Mouse (Mus musculus) CH12.LX (cell line): ENCODE data around the gene Inpp5d. TPM values are rescaled to one million over a fixed set of nuclear protein-coding genes. Genes with fewer than 3 reads are reported as not detected.

Experiments used
- DNase-seq: peaks from one replicate; pipeline ENCODE4 v3.0.0-alpha.2; 2013; ENCODE audit errors: extremely low read depth
- H3K27ac ChIP-seq: 2 replicates; pipeline ENCODE4 v1.5.1; 2012; ENCODE audit warnings: low read depth, mild to moderate bottlenecking, control low read depth, moderate library complexity; ENCODE audit not compliant: insufficient read depth
- H3K27me3 ChIP-seq: replicated peaks from 2 replicates; pipeline ENCODE3; 2012; ENCODE audit warnings: inconsistent platforms
- H3K36me3 ChIP-seq, 2 experiments: replicated peaks in 1 of 2; 2 replicates each; pipeline versions ENCODE3 to v1.6.1; 2012; ENCODE audit warnings: inconsistent platforms in 1 of 2, low read length in 1 of 2, mild to moderate bottlenecking in 1 of 2, mixed read lengths in 1 of 2, moderate library complexity in 1 of 2; ENCODE audit not compliant: control insufficient read depth in 1 of 2, insufficient read depth in 1 of 2
- H3K4me1 ChIP-seq, 2 experiments: 2 replicates each; pipeline ENCODE4 v1.6.1; 2012; ENCODE audit warnings: inconsistent platforms in 1 of 2, moderate library complexity in 1 of 2; ENCODE audit not compliant: insufficient read depth in 2 of 2, control insufficient read depth in 1 of 2
- H3K4me2 ChIP-seq: 2 replicates; pipeline ENCODE4 v1.6.1; 2012; ENCODE audit warnings: low read depth, mild to moderate bottlenecking, control low read depth; ENCODE audit not compliant: poor library complexity, insufficient read depth, severe bottlenecking
- H3K4me3 ChIP-seq, 3 experiments: fragments of 150-350 bp in 1 of 3; sonication (generic) in 1 of 3; replicated peaks in 1 of 3; 2 replicates each; pipeline versions ENCODE3 to v1.5.1; 2011 to 2012; ENCODE audit warnings: low read depth in 2 of 3, low read length in 2 of 3, mild to moderate bottlenecking in 2 of 3, moderate library complexity in 2 of 3, control low read depth in 1 of 3, improper control_type of control experiment in 1 of 3, inconsistent platforms in 1 of 3, mixed read lengths in 1 of 3; ENCODE audit not compliant: poor library complexity in 1 of 3
- H3K79me2 ChIP-seq: replicated peaks from 2 replicates; pipeline ENCODE4 v1.6.1; 2012; ENCODE audit warnings: mild to moderate bottlenecking, moderate library complexity; ENCODE audit not compliant: control insufficient read depth, poor library complexity, insufficient read depth, severe bottlenecking; ENCODE audit errors: extremely low read depth
- H3K9ac ChIP-seq: 2 replicates; pipeline ENCODE4 v1.6.1; 2012; ENCODE audit warnings: low read depth, mild to moderate bottlenecking, control low read depth, moderate library complexity; ENCODE audit not compliant: insufficient read depth
- H3K9me3 ChIP-seq: replicated peaks from 2 replicates; pipeline ENCODE3; 2012; ENCODE audit warnings: low read length, inconsistent platforms, mixed read lengths
- BHLHE40 ChIP-seq: IDR thresholded peaks from 2 replicates; pipeline ENCODE4 v1.6.1; 2011; ENCODE audit warnings: mild to moderate bottlenecking, low read depth, low read length, improper control_type of control experiment
- CHD1 ChIP-seq: IDR thresholded peaks from 2 replicates; pipeline ENCODE4 v1.6.1; 2012; ENCODE audit warnings: low read depth, low read length, improper control_type of control experiment, inconsistent platforms
- CTCF ChIP-seq, 2 experiments: IDR thresholded peaks in 1 of 2; conservative IDR thresholded peaks in 1 of 2; 2 replicates each; pipeline ENCODE4 v1.5.1; 2011 to 2012; ENCODE audit warnings: low read depth in 2 of 2, low read length in 2 of 2, improper control_type of control experiment in 1 of 2, inconsistent platforms in 1 of 2, mild to moderate bottlenecking in 1 of 2, moderate library complexity in 1 of 2
- ELF1 ChIP-seq: IDR thresholded peaks from 2 replicates; pipeline ENCODE4 v1.6.1; 2014; ENCODE audit warnings: low read depth, mild to moderate bottlenecking, inconsistent platforms, low read length, improper control_type of control experiment
- EP300 ChIP-seq: IDR thresholded peaks from 2 replicates; pipeline ENCODE4 v1.6.1; 2011; ENCODE audit warnings: low read length, improper control_type of control experiment
- GABPA ChIP-seq: IDR thresholded peaks from 2 replicates; pipeline ENCODE4 v1.6.1; 2012; ENCODE audit warnings: low read depth, low read length, improper control_type of control experiment, inconsistent platforms; ENCODE audit not compliant: insufficient replicate concordance
- HCFC1 ChIP-seq: IDR thresholded peaks from 2 replicates; pipeline ENCODE4 v1.6.1; 2012; ENCODE audit warnings: low read depth, mild to moderate bottlenecking, inconsistent platforms, low read length, improper control_type of control experiment
- IRF4 ChIP-seq: IDR thresholded peaks from 2 replicates; pipeline ENCODE4 v1.6.1; 2014; ENCODE audit warnings: low read depth, mild to moderate bottlenecking, inconsistent platforms, low read length, improper control_type of control experiment
- JUN ChIP-seq: IDR thresholded peaks from 2 replicates; pipeline ENCODE4 v1.6.1; 2011; ENCODE audit warnings: low read depth, mild to moderate bottlenecking, low read length, improper control_type of control experiment, moderate library complexity; ENCODE audit not compliant: insufficient read depth
- JUND ChIP-seq: conservative IDR thresholded peaks from 2 replicates; pipeline ENCODE4 v1.6.1; 2011; ENCODE audit warnings: low read depth, low read length, improper control_type of control experiment
- MAX ChIP-seq: IDR thresholded peaks from 2 replicates; pipeline ENCODE4 v1.6.1; 2011; ENCODE audit warnings: low read length, improper control_type of control experiment
- MXI1 ChIP-seq: IDR thresholded peaks from 2 replicates; pipeline ENCODE4 v1.6.1; 2011; ENCODE audit warnings: mild to moderate bottlenecking, low read depth, low read length, improper control_type of control experiment
- MYC ChIP-seq: IDR thresholded peaks from 2 replicates; pipeline ENCODE4 v1.6.1; 2011; ENCODE audit warnings: low read depth, mild to moderate bottlenecking, improper control_type of control experiment, low read length
- NELFE ChIP-seq: IDR thresholded peaks from 2 replicates; pipeline ENCODE4 v1.6.1; 2011; ENCODE audit warnings: low read depth, low read length, improper control_type of control experiment
- NRF1 ChIP-seq: IDR thresholded peaks from 2 replicates; pipeline ENCODE4 v1.6.1; 2014; ENCODE audit warnings: low read depth, mild to moderate bottlenecking, inconsistent platforms, low read length, improper control_type of control experiment, moderate library complexity
- POLR2A ChIP-seq: IDR thresholded peaks from 2 replicates; pipeline ENCODE4 v1.6.1; 2011; ENCODE audit warnings: low read depth, mild to moderate bottlenecking, improper control_type of control experiment, low read length
- RAD21 ChIP-seq: IDR thresholded peaks from 2 replicates; pipeline ENCODE4 v1.6.1; 2011; ENCODE audit warnings: low read depth, mild to moderate bottlenecking, low read length, improper control_type of control experiment, moderate library complexity
- RCOR1 ChIP-seq: conservative IDR thresholded peaks from 2 replicates; pipeline ENCODE4 v1.6.1; 2012; ENCODE audit warnings: low read depth, mild to moderate bottlenecking, inconsistent platforms, low read length, improper control_type of control experiment
- SIN3A ChIP-seq: IDR thresholded peaks from 2 replicates; pipeline ENCODE4 v1.6.1; 2012; ENCODE audit warnings: low read length, improper control_type of control experiment, inconsistent platforms
- SMC3 ChIP-seq: IDR thresholded peaks from 2 replicates; pipeline ENCODE4 v1.6.1; 2011; ENCODE audit warnings: low read depth, low read length, improper control_type of control experiment
- TBP ChIP-seq: conservative IDR thresholded peaks from 2 replicates; pipeline ENCODE4 v1.6.1; 2011; ENCODE audit warnings: low read depth, low read length, improper control_type of control experiment
- TCF12 ChIP-seq: IDR thresholded peaks from 2 replicates; pipeline ENCODE4 v1.6.1; 2014; ENCODE audit warnings: low read depth, mild to moderate bottlenecking, inconsistent platforms, low read length, improper control_type of control experiment
- ZMIZ1 ChIP-seq: IDR thresholded peaks from 2 replicates; pipeline ENCODE4 v1.6.1; 2012; ENCODE audit warnings: low read depth, mild to moderate bottlenecking, inconsistent platforms, low read length, improper control_type of control experiment
- ZNF384 ChIP-seq: IDR thresholded peaks from 2 replicates; pipeline ENCODE4 v1.6.1; 2012; ENCODE audit warnings: low read depth, low read length, improper control_type of control experiment, inconsistent platforms
- dilution Hi-C: fragments of 300-500 bp; cut with MboI; formaldehyde crosslinking; loops from 2 replicates; pipeline ENCODE4 v1.14.3; 2020; ENCODE audit warnings: low sequenced_read_pairs; ENCODE audit not compliant: extremely low pct_unique_long_range_greater_than_20kb, extremely low pct_ligation_motif_present
- in situ Hi-C: fragments of 300-500 bp; cut with MboI; formaldehyde crosslinking; loops from 3 replicates; pipeline ENCODE4 v1.14.3; 2019; ENCODE audit warnings: low sequenced_read_pairs, low pct_ligation_motif_present, low pct_unique_long_range_greater_than_20kb, mixed read lengths
- polyA plus RNA-seq: library from polyadenylated mRNA; unstranded; fragments of >175 nt; gene quantifications from 2 replicates; pipeline ENCODE4 v1.2.1, GENCODE M21; 2012; ENCODE audit warnings: low read depth; ENCODE audit not compliant: insufficient read length
- total RNA-seq, 2 experiments: library from RNA; depleted of rRNA; stranded (reverse); fragments of 300-350 nt in 1 of 2; fragments of >200 nt in 1 of 2; gene quantifications; 2 replicates each; pipeline ENCODE4 v1.2.3; 2012 to 2014

The Inpp5d gene
- total and polyA plus RNA-seq, 3 experiments = 97.1 to 109 (median 106) TPM

- DNase-seq = no peak
- peak overlapping the region; percentile 55 for H3K4me2 ChIP-seq
- H3K4me3 ChIP-seq = no peak overlapping the region
- no peak overlapping the region for H3K9ac ChIP-seq
- peaks cover 70% of the 10 kb centered on the region for H3K79me2 ChIP-seq
- in situ Hi-C loops = no loop called here
- H3K4me1 ChIP-seq = peaks cover 35 to 76% of the 10 kb centered on the region in 2 experiments
- TF ChIP-seq HCFC1 (no peak), NRF1 (no peak), RCOR1 (no peak), EP300 (no peak), NELFE (no peak), CHD1 (no peak), ELF1 (no peak), MXI1 (no peak), GABPA (no peak), SIN3A (no peak), MAX (no peak), JUN (no peak), BHLHE40 (no peak)
- H3K27me3 ChIP-seq = no peaks in the 10 kb centered on the region
- peaks cover 20% of the 10 kb centered on the region for H3K9me3 ChIP-seq
- peak overlapping the region; percentile 77 for H3K27ac ChIP-seq
- dilution Hi-C loops = no loop called here
- H3K36me3 ChIP-seq = peaks cover 17 to 58% of the 10 kb centered on the region in 2 experiments
Observed at GRCm38 (mm10) chr1:87658485-87658884, 38.4 kb downstream of the Inpp5d start.

- H3K4me3 ChIP-seq = no peak overlapping the region
- no peak overlapping the region; the same call in 1 of the 2 replicates for H3K9ac ChIP-seq
- H3K27me3 ChIP-seq = no peaks in the 10 kb centered on the region
- peaks cover 35 to 70% of the 10 kb centered on the region in 2 experiments for H3K4me1 ChIP-seq
- in situ Hi-C loops = no loop called here
- H3K27ac ChIP-seq = peak overlapping the region; percentile 77
- peaks cover 71% of the 10 kb centered on the region for H3K79me2 ChIP-seq
- peaks cover 26% of the 10 kb centered on the region for H3K9me3 ChIP-seq
- peaks cover 17 to 61% of the 10 kb centered on the region in 2 experiments for H3K36me3 ChIP-seq
- peak; percentile 94 for DNase-seq
- peak overlapping the region; percentile 52 for H3K4me2 ChIP-seq
- dilution Hi-C loops = no loop called here
- TF ChIP-seq MXI1 (peak; percentile 72; the same call in 1 of the 2 replicates), RAD21 (no peak), JUND (peak; percentile 46), ELF1 (peak; percentile 37; the same call in 1 of the 2 replicates), TCF12 (no peak), IRF4 (peak; percentile 77), POLR2A (0 out of 2 replicates have a peak, but pooled peaks have one; percentile 26), TBP (0 out of 2 replicates have a peak, but pooled peaks have one; percentile 48), SMC3 (no peak), ZNF384 (no peak), CTCF (conservative IDR thresholded peaks at IDR 0.05 in 1 of 2, IDR thresholded peaks at IDR 0.05 in 1 of 2; ENCODE audit: low read depth in 2 of 2, low read length in 2 of 2) (no peak), ZMIZ1 (no peak), MYC (peak; percentile 82)
Observed at GRCm38 (mm10) chr1:87658937-87659617, 39.0 kb downstream of the Inpp5d start.
